Mouse (Mus musculus): Measurements from ENCODE around the gene Nedd4. TPM values are rescaled to one million over a fixed set of nuclear protein-coding genes. Genes with fewer than 3 reads are reported as not detected.

The Nedd4 gene
- total RNA-seq, 2 experiments from 2014 or later, result 376 to 378 TPM

DNA sequence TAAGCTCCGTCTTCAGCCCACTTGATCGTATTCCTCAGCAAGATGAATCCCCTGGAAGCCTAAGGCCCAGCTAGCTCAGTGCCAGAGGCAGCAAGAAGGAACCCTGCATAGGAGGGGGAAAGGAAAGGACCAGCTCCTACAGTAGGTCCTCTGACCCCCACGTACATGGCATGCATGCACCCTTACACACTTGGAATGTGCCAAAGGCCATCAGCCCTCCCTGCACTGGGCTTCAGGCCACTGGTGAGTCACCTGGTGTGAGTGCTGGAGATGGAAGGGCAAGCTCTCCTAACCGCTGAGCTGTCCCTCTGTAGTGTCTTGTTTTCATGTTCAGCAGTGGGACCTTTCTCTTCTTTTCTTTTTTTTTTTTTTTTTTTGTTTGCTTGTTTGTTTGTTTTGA is 52.8 kb downstream of the Nedd4 start:
- peak in 1 of 2 experiments; percentile 52 for DNase-seq (ENCODE audit: low spot score in 2 of 2)

DNA sequence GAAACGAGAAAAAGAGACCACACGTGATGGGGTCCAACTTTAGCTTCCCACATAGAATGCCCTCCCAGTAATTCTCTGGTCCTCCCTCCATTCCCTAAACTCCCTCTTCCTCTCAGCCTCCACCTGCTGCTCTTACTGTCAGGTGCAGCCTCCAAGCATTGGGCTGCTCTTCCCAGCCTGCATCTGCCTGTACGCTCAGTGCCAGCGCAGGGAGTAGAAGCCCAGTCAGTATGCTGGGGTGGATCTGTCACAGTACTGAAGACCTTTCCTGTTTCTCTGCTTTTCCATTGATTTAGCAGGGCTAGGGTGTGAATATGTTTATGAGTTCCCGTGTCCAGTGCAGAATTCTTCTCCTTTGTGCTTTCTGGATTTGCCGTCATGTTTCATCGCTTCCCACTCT is 54.1 kb downstream of the Nedd4 start:
- no peak for DNase-seq (ENCODE audit: low spot score in 2 of 2)

DNA sequence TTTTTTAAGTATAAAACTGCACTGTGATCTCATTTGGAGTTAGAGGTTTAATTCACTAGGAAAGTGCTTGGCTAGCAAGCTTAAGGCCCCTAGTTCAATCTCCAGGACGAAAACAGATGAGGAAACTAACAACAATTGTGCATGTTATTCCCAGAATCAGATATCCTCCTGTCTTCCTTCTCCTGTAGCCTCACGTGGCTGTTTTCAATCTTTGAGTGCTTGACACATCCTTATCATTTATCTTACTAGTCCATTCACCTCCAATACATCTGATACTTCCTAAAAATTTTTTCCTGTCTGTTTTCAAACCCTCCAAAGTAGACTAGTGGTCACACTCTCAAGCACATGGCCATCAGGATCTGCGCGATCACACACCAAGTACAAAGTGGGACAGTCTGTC is 57.0 kb downstream of the Nedd4 start:
- DNase-seq (ENCODE audit: low spot score in 2 of 2), result no peak

DNA sequence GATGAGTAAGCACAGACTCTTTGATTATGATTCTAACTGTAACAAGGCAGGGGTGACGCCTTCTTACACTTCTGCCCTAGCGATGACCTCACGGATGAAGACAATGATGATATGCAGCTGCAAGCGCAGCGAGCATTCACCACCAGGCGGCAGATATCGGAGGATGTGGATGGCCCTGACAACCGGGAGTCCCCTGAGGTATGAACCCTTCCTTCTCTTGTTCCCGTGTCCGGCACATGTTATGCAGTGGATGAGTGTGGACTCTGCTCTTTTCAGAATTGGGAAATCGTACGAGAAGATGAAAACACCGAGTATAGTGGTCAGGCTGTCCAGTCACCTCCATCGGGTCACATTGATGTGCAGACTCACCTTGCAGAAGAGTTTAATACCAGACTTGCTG is 59.1 kb downstream of the Nedd4 start:
- DNase-seq (ENCODE audit: low spot score in 2 of 2), result no peak

DNA sequence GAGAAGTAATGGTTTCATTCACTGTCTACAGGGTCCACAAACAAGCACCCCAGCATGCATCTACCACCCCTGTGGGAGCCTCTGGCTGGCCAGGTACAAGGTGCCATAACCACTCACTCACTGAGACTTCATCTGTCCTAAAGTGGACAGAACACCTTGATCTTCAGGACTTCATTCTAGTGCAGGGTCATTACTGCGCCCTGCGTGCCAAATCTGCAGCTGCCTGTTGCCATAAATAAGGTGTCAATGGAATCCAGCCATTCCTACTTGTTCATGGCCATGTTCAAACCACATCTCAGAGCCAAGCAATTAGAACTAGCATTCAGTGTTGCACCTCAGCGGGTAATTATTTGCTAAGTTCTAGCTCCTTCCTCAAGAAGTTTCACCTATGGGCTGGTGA is 60.5 kb downstream of the Nedd4 start:
- DNase-seq (ENCODE audit: low spot score in 2 of 2), result no peak

DNA sequence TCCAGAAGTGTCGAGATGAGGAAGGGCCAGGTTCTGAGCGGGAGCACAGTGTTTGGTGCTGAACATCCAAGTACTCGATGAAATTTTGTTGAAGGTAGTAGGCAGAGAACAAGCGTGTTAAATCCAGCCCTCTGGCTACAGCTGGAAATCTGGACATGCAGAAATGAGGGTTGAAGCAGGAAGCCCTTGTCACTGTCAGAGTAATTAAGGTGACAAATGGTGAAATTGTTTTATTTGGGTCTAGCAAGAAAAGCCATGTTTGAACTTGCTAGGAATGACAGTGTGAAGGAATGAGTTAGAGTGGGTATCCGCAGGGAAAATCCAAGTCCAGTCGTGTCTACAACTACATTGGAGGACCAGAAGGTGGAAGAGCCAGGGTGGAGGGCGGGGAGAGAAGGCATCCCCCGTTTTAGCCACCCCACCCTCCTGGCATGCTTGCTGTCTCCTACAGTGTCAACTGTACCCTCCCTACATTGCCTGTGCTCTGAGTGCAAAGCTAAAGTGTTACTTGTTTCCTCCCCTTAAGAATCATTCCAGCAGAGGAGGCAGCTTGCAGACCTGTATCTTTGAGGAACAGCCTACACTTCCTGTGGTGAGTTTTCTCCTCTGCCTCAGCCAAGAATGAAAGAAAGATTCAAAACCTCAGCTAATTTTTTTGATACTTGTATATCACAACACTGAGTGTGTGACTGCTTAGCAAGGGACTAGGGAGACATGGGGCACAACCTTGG is 62.5 kb downstream of the Nedd4 start:
- DNase-seq (ENCODE audit: low spot score in 2 of 2), result no peak

DNA sequence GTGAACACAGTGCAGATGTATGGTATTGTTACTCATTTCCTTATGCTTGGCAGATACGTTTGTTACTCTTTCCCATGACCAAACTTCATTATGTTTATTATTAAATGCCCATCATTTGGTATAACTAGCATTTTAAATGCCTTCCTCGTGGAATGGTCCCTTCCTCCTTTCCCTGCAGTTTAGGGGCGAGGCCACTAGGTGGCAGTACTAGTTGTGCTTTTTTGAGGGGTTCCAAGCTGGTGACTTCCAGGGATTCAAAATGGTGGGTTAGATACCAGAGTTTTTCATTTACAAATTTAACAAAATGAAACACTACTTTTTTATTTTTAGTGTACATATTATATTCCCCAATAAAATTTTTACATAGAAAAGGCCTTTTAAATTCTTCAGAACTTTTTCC is 71.8 kb downstream of the Nedd4 start:
- DNase-seq (ENCODE audit: low spot score in 2 of 2), result peak; percentile 52 to 70

DNA sequence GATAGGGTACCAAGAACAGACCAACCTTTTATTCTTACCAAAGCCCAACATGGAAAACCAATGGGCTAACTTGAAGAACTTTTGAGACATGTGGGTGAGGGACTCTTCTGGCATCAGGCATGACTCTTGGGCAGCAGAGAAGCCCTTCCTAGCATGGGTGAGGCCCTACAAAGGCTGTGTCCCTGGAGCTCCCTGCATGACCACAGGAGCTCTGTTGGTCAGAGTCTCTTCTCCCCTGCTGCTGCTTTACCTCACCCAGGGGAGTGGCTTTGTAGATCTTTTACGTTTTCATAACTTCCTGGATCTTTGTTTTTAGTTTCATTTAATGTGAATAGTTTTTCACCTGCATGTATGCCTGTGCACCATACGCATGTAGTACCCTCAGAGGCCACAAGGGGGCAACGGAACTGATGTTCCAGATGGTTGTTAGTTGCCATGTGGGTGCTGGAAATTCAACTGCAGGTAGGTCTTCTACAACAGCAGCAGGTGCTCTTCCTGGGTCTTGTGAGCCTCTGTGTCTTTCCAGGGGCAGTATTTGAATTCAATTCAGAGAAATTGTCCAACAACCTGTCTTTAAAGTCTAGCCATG is 73.8 kb downstream of the Nedd4 start:
- peak; percentile 54 to 64 for DNase-seq (ENCODE audit: low spot score in 2 of 2)

DNA sequence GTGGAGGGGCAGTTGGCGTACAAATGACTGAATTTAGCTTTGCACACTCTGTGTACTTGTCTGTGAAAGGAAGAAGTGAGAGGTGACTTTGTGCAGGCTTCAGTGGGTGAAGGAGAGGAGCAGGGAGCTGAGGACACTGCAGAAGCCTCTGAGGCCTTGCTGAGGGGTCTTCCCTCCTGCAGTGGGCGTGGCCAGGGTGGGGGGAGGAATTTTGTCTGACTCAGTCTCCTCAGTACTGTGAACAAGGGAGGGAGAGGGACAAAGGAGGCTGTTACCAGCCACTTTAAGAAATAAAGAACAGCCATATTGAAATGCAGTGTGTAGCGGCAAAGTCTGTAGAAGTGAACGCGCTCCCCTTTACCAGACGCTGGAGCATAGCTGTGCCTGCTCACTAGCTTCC is 79.1 kb downstream of the Nedd4 start:
- DNase-seq (ENCODE audit: low spot score in 2 of 2), result no peak

DNA sequence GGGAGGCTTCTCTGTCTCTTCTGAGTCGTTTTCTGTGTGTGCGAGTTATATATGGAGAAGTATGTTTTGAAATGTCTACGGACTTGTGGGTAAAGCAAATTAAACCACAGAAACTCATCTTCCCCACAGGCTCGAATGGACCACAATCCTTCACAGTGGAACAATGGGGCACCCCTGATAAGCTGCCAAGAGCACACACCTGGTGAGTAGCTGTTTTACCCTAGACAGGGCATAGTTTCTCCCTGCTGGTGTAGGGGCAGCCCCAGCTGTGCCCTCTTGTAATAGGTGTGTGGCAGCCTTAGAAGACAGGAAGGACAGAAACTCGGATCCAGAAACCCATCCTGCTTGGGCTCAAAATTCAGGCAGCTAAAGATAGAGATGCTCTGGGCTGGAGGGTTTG is 84.1 kb downstream of the Nedd4 start:
- no peak for DNase-seq (ENCODE audit: low spot score in 2 of 2)

DNA sequence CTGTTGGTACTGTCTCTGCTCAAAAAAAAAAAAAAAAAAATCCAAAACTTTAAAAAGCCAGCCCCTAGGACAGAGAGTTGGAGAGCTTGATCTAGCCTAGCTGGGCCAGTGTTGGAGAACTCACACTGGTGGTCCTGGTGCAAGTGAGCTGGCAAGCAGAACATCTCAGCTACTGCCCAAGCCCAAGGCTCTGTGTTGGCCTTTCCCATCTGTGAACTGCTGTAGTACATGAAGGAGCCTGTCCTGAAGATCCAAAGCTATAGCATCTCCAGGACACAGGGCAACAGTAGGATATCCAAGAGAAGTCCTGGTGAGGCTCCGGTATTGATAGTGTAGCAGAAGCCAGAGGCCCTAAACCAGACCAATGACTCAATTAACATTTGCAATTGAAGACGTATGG is 88.1 kb downstream of the Nedd4 start:
- DNase-seq (ENCODE audit: low spot score in 2 of 2), result no peak

DNA sequence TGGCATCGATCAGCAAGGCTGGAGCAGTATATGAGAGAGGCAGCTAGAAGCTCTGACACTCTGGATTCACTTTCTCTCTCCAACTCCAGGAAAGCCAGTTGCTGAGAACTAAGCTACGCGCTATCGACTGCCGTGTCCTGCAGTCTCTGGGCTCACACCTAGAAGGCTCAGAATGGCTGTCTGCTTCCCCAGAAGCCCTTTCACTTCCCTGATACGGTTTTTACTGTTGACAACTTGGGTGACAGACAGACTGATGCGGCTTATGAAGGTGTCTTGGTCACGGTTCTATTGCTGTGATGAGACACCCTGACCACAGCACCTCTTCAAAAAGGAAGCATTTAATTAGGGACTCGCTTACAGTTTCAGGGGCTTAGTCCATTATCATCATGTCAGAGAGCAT is 90.5 kb downstream of the Nedd4 start:
- DNase-seq (ENCODE audit: low spot score in 2 of 2), result no peak

DNA sequence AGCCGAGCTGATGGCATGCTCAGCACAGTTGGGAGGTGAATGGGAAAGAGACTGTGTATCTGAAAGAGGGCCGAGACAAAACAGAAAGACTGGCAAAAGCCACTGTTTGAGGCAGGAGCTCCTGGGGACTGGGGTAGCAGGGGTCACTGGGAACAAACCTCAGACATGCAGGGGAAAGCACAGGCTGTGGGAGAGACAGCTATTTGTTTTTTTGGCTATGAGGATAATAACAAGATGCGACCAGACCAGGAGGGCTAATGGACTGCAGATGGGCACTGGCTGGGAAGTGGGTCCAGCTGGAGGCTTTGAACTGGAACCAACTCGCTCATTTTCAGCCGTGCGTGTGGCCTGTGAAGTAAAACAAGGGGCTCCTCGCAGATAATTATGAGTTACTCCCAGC is 91.6 kb downstream of the Nedd4 start:
- no peak for DNase-seq (ENCODE audit: low spot score in 2 of 2)

DNA sequence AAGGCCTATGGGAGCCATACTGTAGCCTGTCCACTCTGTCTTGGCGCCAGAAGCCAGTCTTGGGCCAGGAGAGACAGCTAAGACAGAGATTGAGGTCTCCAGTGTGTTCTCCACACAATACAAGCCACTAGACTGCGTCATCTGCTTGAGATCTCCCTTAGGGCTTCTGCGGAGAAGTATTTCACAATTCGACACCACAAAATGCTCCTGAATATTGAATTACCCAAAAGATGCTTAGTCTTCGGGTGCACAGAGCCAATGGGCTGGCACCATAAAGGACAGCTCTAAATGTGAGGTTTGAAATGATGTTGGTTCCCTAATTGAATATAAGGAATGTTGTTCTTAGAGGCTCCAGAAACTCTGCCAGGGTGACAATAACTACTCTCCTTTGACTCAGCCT is 95.0 kb downstream of the Nedd4 start:
- no peak for DNase-seq (ENCODE audit: low spot score in 2 of 2)

DNA sequence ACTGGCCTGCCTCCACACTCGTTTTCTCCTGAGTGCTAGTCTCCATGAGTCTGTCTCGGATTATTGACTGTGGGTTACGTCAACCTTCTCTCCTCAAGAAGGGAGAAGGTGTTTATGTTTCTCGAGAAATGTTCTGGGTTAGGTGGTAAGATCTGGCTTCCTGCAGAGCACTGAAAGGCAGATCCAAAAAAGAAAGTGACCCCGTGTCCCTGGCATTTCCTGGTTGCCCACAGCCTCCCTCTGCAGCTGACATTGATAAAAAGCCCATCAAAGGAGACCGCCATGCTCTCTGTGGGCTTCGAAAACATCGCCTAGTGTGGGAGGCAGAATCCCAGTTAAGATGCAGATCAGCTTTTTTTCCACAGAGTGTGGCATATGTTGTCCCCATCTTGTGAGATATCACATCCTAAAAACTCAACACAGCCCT is 96.6 kb downstream of the Nedd4 start:
- no peak for DNase-seq (ENCODE audit: low spot score in 2 of 2)

DNA sequence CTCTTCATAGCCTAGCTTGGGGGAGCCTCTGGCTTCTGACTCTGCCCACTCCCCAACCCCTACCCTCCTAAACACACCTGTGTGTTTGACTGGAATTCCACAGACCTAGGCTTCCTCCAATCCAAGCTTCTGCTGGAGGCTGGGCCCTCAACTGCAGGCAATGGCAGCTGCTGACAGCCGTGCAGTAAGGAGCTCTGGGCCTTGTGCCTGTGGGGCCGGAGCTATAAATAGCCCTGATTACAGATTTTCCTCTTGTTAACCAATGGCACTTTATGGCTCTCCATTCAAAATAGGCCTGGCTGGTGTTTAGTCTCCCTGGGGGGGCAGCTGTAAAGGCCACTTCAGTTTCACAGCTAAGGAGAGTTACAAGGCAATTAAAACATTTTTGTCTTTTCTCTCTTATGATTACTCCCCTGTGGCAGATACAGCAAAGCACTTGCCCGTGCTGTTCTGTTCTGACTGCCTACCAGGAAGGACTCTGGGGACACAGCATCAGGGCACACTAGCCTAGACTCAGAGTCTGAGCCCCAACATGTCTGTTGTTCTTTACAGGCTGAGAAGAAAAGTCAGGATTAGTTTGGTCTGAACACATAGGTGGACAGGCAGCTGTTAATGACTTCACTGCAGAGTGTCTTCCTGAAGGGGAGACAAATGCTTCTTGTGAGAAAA is 101.0 kb downstream of the Nedd4 start:
- no peak for DNase-seq (ENCODE audit: low spot score in 2 of 2)

DNA sequence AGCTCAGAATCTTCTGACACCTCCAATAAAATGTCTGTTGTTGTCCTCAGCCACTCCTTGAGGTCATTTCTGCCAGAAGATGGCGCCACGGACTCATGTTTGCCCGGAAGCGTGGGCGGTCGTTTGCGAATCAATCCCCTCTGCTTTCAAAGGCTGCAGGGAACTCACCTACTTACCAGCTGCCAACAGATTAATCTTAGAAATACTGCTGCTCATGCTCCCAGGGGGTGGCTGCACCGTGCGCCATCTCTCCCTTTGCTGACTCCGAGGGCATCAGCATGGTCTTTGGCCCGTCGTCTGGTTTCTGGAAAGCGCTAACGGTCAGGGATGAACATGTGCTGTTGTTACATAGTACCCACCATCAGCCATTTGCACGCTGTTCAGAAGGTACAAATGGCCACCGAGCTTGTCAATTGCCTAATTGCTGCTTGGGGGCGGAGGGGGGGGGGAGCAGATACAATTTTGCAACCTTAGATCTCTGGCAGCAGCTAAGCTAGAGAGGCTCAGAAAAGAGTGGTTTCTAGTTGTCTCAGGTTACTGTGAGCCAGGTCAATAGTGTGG is 104.7 kb downstream of the Nedd4 start:
- DNase-seq (ENCODE audit: low spot score in 2 of 2), result peak; percentile 83 to 87

DNA sequence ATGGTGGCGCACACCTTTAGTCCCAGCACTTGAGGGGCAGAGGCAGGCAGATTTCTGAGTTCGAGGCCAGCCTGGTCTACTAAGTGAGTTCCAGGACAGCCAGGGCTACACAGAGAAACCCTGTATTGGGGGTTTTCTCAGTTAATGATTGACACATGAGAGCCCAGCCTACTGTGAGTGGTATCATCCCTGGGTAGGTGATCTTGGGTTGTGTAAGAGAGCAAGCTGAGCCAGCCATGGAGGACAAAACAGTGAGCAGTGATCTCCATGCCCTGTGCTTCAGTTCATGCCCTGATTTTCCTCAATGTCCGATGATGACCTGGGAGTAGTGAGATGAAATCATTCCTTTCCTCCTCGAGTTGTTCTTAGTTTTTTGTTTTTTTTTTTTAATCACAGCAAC is 112.9 kb downstream of the Nedd4 start:
- no peak for DNase-seq (ENCODE audit: low spot score in 2 of 2)

DNA sequence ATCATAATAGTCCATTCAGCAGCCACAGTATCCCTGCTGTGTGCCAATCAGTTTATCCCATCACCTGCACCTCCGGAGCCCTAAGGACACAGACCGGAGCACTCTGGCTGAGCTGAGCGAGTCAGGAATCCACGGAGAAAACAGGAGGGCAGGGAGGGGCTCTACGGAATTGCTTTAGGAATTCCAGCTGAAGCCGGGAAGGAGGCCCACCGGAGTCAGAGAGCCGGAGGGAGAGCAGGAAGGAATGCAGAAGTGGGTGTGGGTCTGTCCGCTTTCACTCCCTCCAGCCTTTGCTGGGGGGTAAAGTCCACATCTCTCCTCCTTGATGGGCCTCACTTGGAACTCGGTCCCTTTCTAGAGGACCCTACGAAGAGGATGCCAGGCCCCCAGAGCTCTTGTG is 116.9 kb downstream of the Nedd4 start:
- DNase-seq (ENCODE audit: low spot score in 2 of 2), result no peak

DNA sequence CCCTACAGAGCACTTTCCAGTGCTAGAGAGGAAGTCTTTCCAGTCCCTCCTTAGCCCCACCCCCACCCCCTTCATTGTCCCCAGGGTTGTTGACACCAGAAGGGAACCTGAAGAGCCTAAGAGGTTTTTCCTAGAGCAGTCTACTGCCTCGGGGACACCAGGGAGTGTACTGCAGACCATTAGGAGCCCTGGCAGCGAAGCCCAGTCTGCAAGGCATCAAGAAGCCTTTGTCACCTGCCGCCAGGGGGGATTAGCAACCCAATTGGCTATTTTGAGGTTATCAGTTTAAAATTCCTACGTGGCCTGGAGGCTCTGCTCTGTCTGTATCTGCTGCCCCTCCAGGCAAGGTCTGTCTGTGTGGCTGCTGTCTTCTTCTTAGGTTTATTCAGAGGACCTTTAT is 117.6 kb downstream of the Nedd4 start:
- DNase-seq (ENCODE audit: low spot score in 2 of 2), result no peak

DNA sequence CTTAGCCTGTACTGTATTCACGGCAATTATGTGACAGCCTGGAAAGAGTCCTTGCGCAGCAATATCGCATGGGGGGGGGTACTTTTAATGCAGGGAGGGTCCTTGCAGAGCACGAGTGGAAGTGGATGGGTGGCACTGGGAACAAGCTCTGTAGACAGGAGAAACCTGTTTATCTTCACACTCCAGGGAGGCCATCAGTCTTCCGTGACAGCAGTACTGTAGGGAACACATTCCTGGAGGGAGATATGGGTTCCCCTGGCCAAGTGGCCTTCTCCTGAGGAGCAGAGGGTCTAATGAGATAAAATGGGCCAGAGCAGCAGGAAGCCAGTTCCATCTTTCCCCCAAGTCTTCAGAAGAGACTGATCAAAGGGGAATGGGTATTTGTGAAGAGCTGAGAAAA is 118.5 kb downstream of the Nedd4 start:
- DNase-seq (ENCODE audit: low spot score in 2 of 2), result no peak

DNA sequence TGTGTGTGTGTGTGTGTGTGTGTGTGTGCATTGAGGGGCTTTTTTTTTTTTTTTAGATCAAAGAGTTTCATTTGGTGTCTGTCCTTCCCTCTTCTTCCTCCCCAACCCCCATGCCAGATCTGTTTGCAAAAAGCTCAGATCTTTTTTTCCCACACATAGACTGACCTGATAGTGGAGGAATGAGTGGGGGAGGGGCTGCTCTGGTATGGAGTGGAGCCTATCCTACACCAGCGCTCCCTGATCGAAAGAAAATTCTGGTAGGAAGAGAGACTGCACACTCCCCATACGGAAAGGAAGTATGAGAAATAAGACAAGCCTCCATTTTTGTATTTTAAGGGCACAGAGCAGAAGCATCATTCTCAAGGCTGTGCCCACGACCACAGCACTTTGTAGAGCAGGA is 119.3 kb downstream of the Nedd4 start:
- no peak for DNase-seq (ENCODE audit: low spot score in 2 of 2)

Measured in adrenal gland, adult 18-20 months (tissue).